Mouse (Mus musculus): ENCODE data around the gene Zfp536.

- TF ChIP-seq CTCF (IDR thresholded peaks at IDR 0.05; ENCODE audit: control insufficient read depth, insufficient read depth, low read length) (no peak), POLR2A (IDR thresholded peaks at IDR 0.05; ENCODE audit: borderline replicate concordance, control insufficient read depth, low read depth, low read length) (no peak)
These were observed 138.6 kb downstream of the Zfp536 start for GRCm38 (mm10) chr7:37634812-37635211.
